Mouse (Mus musculus) hindbrain, embryonic 12.5 days (tissue): ENCODE data around the gene Nfkbid. TPM values are rescaled to one million over a fixed set of nuclear protein-coding genes. Genes with fewer than 3 reads are reported as not detected.
A peak's percentile ranks its signal among the peaks of the same experiment; 100 is the strongest.

Experiments used
- ATAC-seq: fragments of 200-750 bp; cut with Nextera tagmentation; 2 replicates; pipeline ENCODE4 v1.8.0; 2017; ENCODE audit warnings: moderate TSS enrichment; ENCODE audit not compliant: low FRiP score
- H3K27ac ChIP-seq: fragments of 300-500 bp; sonication (generic); 2 replicates; pipeline ENCODE4 v1.5.1; 2016; ENCODE audit warnings: mild to moderate bottlenecking
- H3K27me3 ChIP-seq: fragments of 300-500 bp; sonication (generic); 2 replicates; pipeline ENCODE4 v1.6.1; 2016; ENCODE audit warnings: mild to moderate bottlenecking
- H3K36me3 ChIP-seq: fragments of 300-500 bp; sonication (generic); 2 replicates; pipeline ENCODE4 v1.6.1; 2016; ENCODE audit warnings: mild to moderate bottlenecking
- H3K4me1 ChIP-seq: fragments of 300-500 bp; sonication (generic); 2 replicates; pipeline ENCODE4 v1.6.1; 2016
- H3K4me2 ChIP-seq: fragments of 300-500 bp; sonication (generic); replicated peaks from 2 replicates; pipeline ENCODE4 v1.6.1; 2016; ENCODE audit warnings: mild to moderate bottlenecking
- H3K4me3 ChIP-seq: fragments of 300-500 bp; sonication (generic); 2 replicates; pipeline ENCODE4 v1.5.1; 2016; ENCODE audit warnings: mild to moderate bottlenecking
- H3K9ac ChIP-seq: fragments of 300-500 bp; sonication (generic); 2 replicates; pipeline ENCODE4 v1.6.1; 2016; ENCODE audit warnings: mild to moderate bottlenecking, moderate library complexity
- H3K9me3 ChIP-seq: fragments of 300-500 bp; sonication (generic); replicated peaks from 2 replicates; pipeline ENCODE4 v1.6.1; 2016; ENCODE audit warnings: mild to moderate bottlenecking
- WGBS: fragments of 180-500 bp; shearing (Covaris S2); methylation state at CpG from one replicate; pipeline ENCODE4 v1.1.7; 2016; 5-methylcytosine and 5-hydroxymethylcytosine counted together
- polyA plus RNA-seq: library from polyadenylated mRNA; unstranded; fragments of >200 nt; fragmentation: Nextera tagmentation; extraction: Ambion mirVana; gene quantifications from 2 replicates; pipeline ENCODE4 v1.2.1, GENCODE M21; 2016

The Nfkbid gene
- polyA plus RNA-seq, 1 experiment from 2014 or later: 1.3 TPM

DNA sequence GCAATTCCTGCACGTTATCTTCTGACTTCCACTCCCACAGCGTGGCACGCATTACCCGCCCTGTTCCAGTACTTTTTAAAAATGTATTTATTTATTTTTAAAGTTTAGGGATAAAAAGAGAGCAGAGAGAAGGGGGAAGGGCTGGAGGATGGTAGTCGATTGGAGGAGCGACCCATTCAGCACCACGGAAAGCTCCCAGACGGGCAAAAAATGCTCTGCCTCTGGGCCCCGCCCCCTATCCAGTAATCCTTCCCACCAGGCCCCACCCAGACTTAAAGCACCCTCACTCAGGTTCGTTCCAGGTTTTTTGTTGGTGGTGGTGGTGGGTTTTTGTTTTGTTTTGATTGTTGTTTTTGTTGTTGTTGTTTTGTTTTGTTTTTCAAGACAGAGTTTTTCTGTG, 12.7 kb downstream of the Nfkbid start:
- 6% methylated on average over 10 of the region's 10 CpGs for WGBS
- Histone ChIP-seq H3K9me3 (no peaks in the 10 kb centered on the region), H3K4me3 (no peak overlapping the region), H3K36me3 (peaks cover 43% of the 10 kb centered on the region), H3K9ac (no peak overlapping the region), H3K4me2 (no peak overlapping the region), H3K27me3 (peaks cover 6% of the 10 kb centered on the region; the same call in 1 of the 2 replicates), H3K4me1 (no peaks in the 10 kb centered on the region), H3K27ac (no peak overlapping the region)
- ATAC-seq: no peak

DNA sequence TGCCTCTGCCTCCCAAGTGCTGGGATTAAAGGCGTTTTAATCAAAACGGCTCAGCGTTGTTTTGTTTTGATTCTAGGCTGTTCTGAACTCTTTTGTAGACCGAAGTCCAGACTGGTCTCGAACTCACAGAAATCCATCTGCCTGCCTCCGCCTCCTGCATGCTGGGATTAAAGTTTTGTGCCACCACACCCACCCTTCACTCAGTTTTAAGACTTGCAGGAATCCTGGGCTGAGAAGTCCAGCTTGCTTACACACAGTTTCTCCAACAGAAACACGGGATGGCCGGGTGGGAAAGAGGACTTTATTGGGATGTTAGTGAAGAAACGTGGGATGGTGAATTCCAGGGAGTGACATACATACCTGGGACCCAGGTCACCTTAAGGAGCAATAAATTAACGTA, 13.2 kb downstream of the Nfkbid start:
- Histone ChIP-seq H3K27ac (no peak overlapping the region), H3K4me3 (no peak overlapping the region), H3K9me3 (no peaks in the 10 kb centered on the region), H3K4me1 (no peaks in the 10 kb centered on the region), H3K36me3 (peaks cover 47% of the 10 kb centered on the region), H3K4me2 (no peak overlapping the region), H3K9ac (no peak overlapping the region), H3K27me3 (peaks cover 6% of the 10 kb centered on the region; the same call in 1 of the 2 replicates)
- WGBS: 70% methylated on average over 10 of the region's 10 CpGs
- no peak for ATAC-seq

GRCm38 (mm10) chr7:30435156-30435555, 13.6 kb downstream of the Nfkbid start:
- Histone ChIP-seq H3K9ac (no peak overlapping the region), H3K9me3 (no peaks in the 10 kb centered on the region), H3K27ac (no peak overlapping the region), H3K4me2 (no peak overlapping the region), H3K27me3 (peaks cover 6% of the 10 kb centered on the region; the same call in 1 of the 2 replicates), H3K36me3 (peaks cover 51% of the 10 kb centered on the region), H3K4me3 (no peak overlapping the region), H3K4me1 (no peaks in the 10 kb centered on the region)
- WGBS: 51% methylated on average over 9 of the region's 9 CpGs
- ATAC-seq: no peak

- WGBS: 17% methylated on average over 10 of the region's 10 CpGs
- Histone ChIP-seq H3K27ac (no peak overlapping the region), H3K27me3 (peaks cover 6% of the 10 kb centered on the region; the same call in 1 of the 2 replicates), H3K4me2 (no peak overlapping the region), H3K4me3 (no peak overlapping the region), H3K36me3 (peaks cover 66% of the 10 kb centered on the region), H3K9me3 (no peaks in the 10 kb centered on the region), H3K9ac (no peak overlapping the region), H3K4me1 (no peaks in the 10 kb centered on the region)
- no peak for ATAC-seq
Observed at GRCm38 (mm10) chr7:30436879-30437278, 15.3 kb downstream of the Nfkbid start.

- WGBS: 83% methylated on average over 13 of the region's 13 CpGs
Observed at GRCm38 (mm10) chr7:30439734-30440133, 18.2 kb downstream of the Nfkbid start.

GRCm38 (mm10) chr7:30440697-30441096, 19.2 kb downstream of the Nfkbid start:
- Histone ChIP-seq H3K9ac (no peak overlapping the region), H3K9me3 (no peaks in the 10 kb centered on the region), H3K36me3 (peaks cover 66% of the 10 kb centered on the region), H3K4me3 (no peak overlapping the region), H3K27ac (no peak overlapping the region), H3K4me2 (no peak overlapping the region), H3K27me3 (no peaks in the 10 kb centered on the region; the same call in 1 of the 2 replicates), H3K4me1 (peaks cover 27% of the 10 kb centered on the region)
- 15% methylated on average over 4 of the region's 5 CpGs for WGBS
- no peak for ATAC-seq

More at GRCm38 (mm10) chr7:30439734-30440133, 18.2 kb downstream of the Nfkbid start:
- Histone ChIP-seq H3K4me1 (peaks cover 27% of the 10 kb centered on the region), H3K27ac (no peak overlapping the region), H3K36me3 (peaks cover 76% of the 10 kb centered on the region), H3K9ac (no peak overlapping the region), H3K4me3 (no peak overlapping the region), H3K4me2 (no peak overlapping the region), H3K27me3 (peaks cover 5% of the 10 kb centered on the region; the same call in 1 of the 2 replicates), H3K9me3 (no peaks in the 10 kb centered on the region)
- ATAC-seq: no peak

DNA sequence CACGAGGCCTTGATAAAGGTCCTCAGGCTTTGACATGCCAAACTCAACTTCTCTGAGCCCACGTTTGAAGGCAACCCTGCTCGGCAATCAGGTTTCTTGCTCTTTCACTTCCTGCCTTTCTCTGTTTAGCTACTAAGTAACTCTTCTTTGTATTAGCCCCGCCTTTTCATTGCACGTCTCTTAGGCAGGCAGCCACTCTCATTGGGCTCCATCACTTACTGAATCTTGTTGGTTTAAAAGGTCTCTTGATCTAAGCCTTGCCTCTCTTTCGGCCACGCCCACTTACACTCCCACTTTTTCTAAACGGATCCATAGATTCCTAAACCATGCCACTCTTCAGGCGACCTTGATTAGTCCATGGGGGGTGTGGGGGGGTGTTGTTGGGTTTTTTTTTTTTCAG, 22.2 kb downstream of the Nfkbid start:
- Histone ChIP-seq H3K4me2 (peak overlapping the region; percentile 84), H3K9me3 (0 out of 2 replicates have a peak, but pooled peaks cover 5% of the 10 kb centered on the region), H3K9ac (peak overlapping the region; percentile 90; the same call in 1 of the 2 replicates), H3K27me3 (peaks cover 3% of the 10 kb centered on the region; the same call in 1 of the 2 replicates), H3K4me3 (peak overlapping the region; percentile 78), H3K4me1 (peaks cover 34% of the 10 kb centered on the region), H3K36me3 (peaks cover 41% of the 10 kb centered on the region), H3K27ac (no peak overlapping the region; the same call in 1 of the 2 replicates)
- ATAC-seq: no peak
- WGBS: 16% methylated on average over 9 of the region's 9 CpGs

- WGBS: under 1% methylated on average over 38 of the region's 38 CpGs
- Histone ChIP-seq H3K27ac (peak overlapping the region; percentile 97), H3K4me2 (peak overlapping the region; percentile 84), H3K4me3 (peak overlapping the region; percentile 78), H3K4me1 (peaks cover 34% of the 10 kb centered on the region), H3K9me3 (0 out of 2 replicates have a peak, but pooled peaks cover 5% of the 10 kb centered on the region), H3K36me3 (peaks cover 34% of the 10 kb centered on the region), H3K9ac (peak overlapping the region; percentile 90), H3K27me3 (peaks cover 3% of the 10 kb centered on the region; the same call in 1 of the 2 replicates)
- ATAC-seq: peak; percentile 59
Observed at GRCm38 (mm10) chr7:30444154-30444970, 22.8 kb downstream of the Nfkbid start.

GRCm38 (mm10) chr7:30444971-30445751, 23.6 kb downstream of the Nfkbid start, which contains the start of gene Aplp1:
Gene Aplp1 (minus strand): TSS chr7:30445535.
- under 1% methylated on average over 48 of the region's 72 CpGs for WGBS
- H3K36me3 ChIP-seq: peaks cover 27% of the 10 kb centered on the region
- peak within 1 kb of the TSS; percentile 97 for H3K27ac ChIP-seq
- H3K4me1 ChIP-seq: peaks cover 34% of the 10 kb centered on the region
- peaks cover 3% of the 10 kb centered on the region; the same call in 1 of the 2 replicates for H3K27me3 ChIP-seq
- H3K4me2 ChIP-seq: peak within 1 kb of the TSS; percentile 84
- H3K4me3 ChIP-seq: peak within 1 kb of the TSS; percentile 78
- ATAC-seq: peak; percentile 78
- 0 out of 2 replicates have a peak, but pooled peaks cover 5% of the 10 kb centered on the region for H3K9me3 ChIP-seq
- peak within 1 kb of the TSS; percentile 90 for H3K9ac ChIP-seq

- H3K4me1 ChIP-seq: peaks cover 19% of the 10 kb centered on the region
- 75% methylated on average over 7 of the region's 7 CpGs for WGBS
Observed at GRCm38 (mm10) chr7:30450241-30450640, 28.7 kb downstream of the Nfkbid start.

DNA sequence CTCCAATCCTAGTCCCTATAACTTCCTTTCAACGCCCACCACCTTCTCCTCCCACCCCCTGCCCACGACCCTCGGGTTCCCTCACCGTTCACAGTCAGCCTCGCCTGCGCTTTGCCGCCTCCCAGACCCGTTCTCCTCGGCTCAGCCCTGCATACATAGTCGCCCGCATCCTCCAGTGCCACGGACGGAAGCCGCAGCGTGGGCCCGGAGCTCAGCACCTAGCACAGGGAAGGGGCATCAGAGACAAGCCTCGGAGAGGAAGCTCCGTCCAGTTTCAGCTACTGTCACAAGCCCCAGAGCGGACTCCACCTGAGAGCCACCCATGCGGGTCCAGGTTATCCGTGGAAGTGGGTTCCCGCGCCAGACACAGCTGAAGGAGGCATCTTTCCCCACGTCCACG, 31.8 kb downstream of the Nfkbid start:
- ATAC-seq: no peak
- Histone ChIP-seq H3K4me1 (peaks cover 33% of the 10 kb centered on the region), H3K9me3 (0 out of 2 replicates have a peak, but pooled peaks cover 1% of the 10 kb centered on the region), H3K27me3 (peaks cover 71% of the 10 kb centered on the region), H3K4me3 (peak overlapping the region; percentile 20), H3K9ac (no peak overlapping the region), H3K27ac (no peak overlapping the region), H3K36me3 (no peaks in the 10 kb centered on the region), H3K4me2 (peak overlapping the region; percentile 42)
- 20% methylated on average over 25 of the region's 25 CpGs for WGBS

More at GRCm38 (mm10) chr7:30450241-30450640, 28.7 kb downstream of the Nfkbid start:
- no peak overlapping the region for H3K27ac ChIP-seq
- no peak overlapping the region for H3K4me3 ChIP-seq
- H3K4me2 ChIP-seq: no peak overlapping the region
- no peak overlapping the region for H3K9ac ChIP-seq
- 0 out of 2 replicates have a peak, but pooled peaks cover 5% of the 10 kb centered on the region for H3K9me3 ChIP-seq
- no peak for ATAC-seq
- H3K27me3 ChIP-seq: peaks cover 43% of the 10 kb centered on the region
- H3K36me3 ChIP-seq: no peaks in the 10 kb centered on the region

DNA sequence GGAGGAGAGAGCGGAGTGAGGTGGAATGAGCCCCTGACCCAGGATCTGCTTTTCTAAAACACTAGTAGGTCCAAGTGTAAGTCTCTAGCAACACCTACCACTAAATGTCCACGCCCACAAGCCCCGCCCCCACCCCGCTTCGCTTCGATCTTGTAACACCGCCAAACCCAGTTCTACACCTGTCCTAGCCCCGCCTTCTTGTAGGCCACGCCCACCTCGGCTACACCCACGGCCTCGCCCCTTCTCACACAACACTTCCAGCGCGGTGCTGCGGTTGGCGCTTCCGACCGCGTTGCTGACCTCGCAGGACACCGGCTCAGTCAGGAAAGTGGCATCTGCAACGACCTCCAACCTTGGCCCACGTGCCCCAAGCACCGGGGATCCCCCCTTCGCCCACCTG, 32.2 kb downstream of the Nfkbid start:
- Histone ChIP-seq H3K27ac (no peak overlapping the region), H3K4me2 (peak overlapping the region; percentile 42), H3K9ac (no peak overlapping the region), H3K4me3 (peak overlapping the region; percentile 20), H3K27me3 (peaks cover 75% of the 10 kb centered on the region), H3K36me3 (no peaks in the 10 kb centered on the region), H3K4me1 (peaks cover 37% of the 10 kb centered on the region), H3K9me3 (no peaks in the 10 kb centered on the region)
- WGBS: 2% methylated on average over 25 of the region's 25 CpGs
- no peak for ATAC-seq
